Mouse (Mus musculus) forebrain, embryonic 16.5 days (tissue): Measurements from ENCODE around the gene Pip5k1a. TPM values are rescaled to one million over a fixed set of nuclear protein-coding genes. Genes with fewer than 3 reads are reported as not detected.
A peak's percentile ranks its signal among the peaks of the same experiment; 100 is the strongest.

Experiments used
- ATAC-seq: fragments of 200-750 bp; cut with Nextera tagmentation; 2 replicates; pipeline ENCODE4 v1.8.0; 2017; ENCODE audit warnings: mild to moderate bottlenecking, moderate library complexity
- H3K27ac ChIP-seq: fragments of 300-500 bp; sonication (generic); 2 replicates; pipeline ENCODE4 v1.5.1; 2014; ENCODE audit warnings: low read length, control low read depth
- H3K27me3 ChIP-seq: fragments of 300-500 bp; sonication (generic); replicated peaks from 2 replicates; pipeline ENCODE4 v1.6.1; 2014; ENCODE audit warnings: low read length; ENCODE audit not compliant: control insufficient read depth, insufficient read depth
- H3K36me3 ChIP-seq: fragments of 300-500 bp; sonication (generic); 2 replicates; pipeline ENCODE4 v1.6.1; 2014; ENCODE audit not compliant: control insufficient read depth, insufficient read depth
- H3K4me1 ChIP-seq: fragments of 300-500 bp; sonication (generic); replicated peaks from 2 replicates; pipeline ENCODE4 v1.6.1; 2014; ENCODE audit warnings: low read length; ENCODE audit not compliant: control insufficient read depth, insufficient read depth
- H3K4me2 ChIP-seq: fragments of 300-500 bp; sonication (generic); 2 replicates; pipeline ENCODE4 v1.6.1; 2014; ENCODE audit warnings: mild to moderate bottlenecking, low read length, control low read depth
- H3K4me3 ChIP-seq: fragments of 300-500 bp; sonication (generic); replicated peaks from 2 replicates; pipeline ENCODE4 v1.5.1; 2014; ENCODE audit warnings: mild to moderate bottlenecking, low read length, control low read depth
- H3K9ac ChIP-seq: fragments of 300-500 bp; sonication (generic); replicated peaks from 2 replicates; pipeline ENCODE4 v1.6.1; 2014; ENCODE audit warnings: low read depth, low read length, control low read depth
- H3K9me3 ChIP-seq: fragments of 300-500 bp; sonication (generic); 2 replicates; pipeline ENCODE4 v1.6.1; 2016; ENCODE audit warnings: low read length; ENCODE audit not compliant: control insufficient read depth
- WGBS: fragments of 180-500 bp; shearing (Covaris S2); extraction: QIAGEN DNeasy Blood & Tissue Kit; methylation state at CpG from one replicate; pipeline ENCODE4 v1.1.7; 2014; 5-methylcytosine and 5-hydroxymethylcytosine counted together
- polyA plus RNA-seq: library from polyadenylated mRNA; unstranded; fragments of >200 nt; fragmentation: Nextera tagmentation; extraction: Ambion mirVana; gene quantifications from 2 replicates; pipeline ENCODE4 v1.2.1, GENCODE M21; 2015

The Pip5k1a gene
- polyA plus RNA-seq, 1 experiment from 2014 or later, result 21.7 TPM

GRCm38 (mm10) chr3:95105121-95105520, 1.6 kb downstream of the Pip5k1a start:
- H3K4me1 ChIP-seq, result peaks cover 10% of the 10 kb centered on the region
- no peaks in the 10 kb centered on the region for H3K9me3 ChIP-seq
- H3K27ac ChIP-seq, result no peak overlapping the region
- no peaks in the 10 kb centered on the region for H3K27me3 ChIP-seq
- H3K36me3 ChIP-seq, result peaks cover 2% of the 10 kb centered on the region; the same call in 1 of the 2 replicates
- peak overlapping the region; percentile 94 for H3K4me2 ChIP-seq
- ATAC-seq, result no peak
- peak overlapping the region; percentile 90 for H3K4me3 ChIP-seq
- 68% methylated on average over 4 of the region's 4 CpGs for WGBS
- peak overlapping the region; percentile 91 for H3K9ac ChIP-seq

- no peak overlapping the region for H3K9ac ChIP-seq
- no peak overlapping the region for H3K27ac ChIP-seq
- ATAC-seq, result no peak
- H3K4me1 ChIP-seq, result peaks cover 10% of the 10 kb centered on the region
- H3K9me3 ChIP-seq, result no peaks in the 10 kb centered on the region
- H3K4me2 ChIP-seq, result no peak overlapping the region
- 4% methylated on average over 2 of the region's 2 CpGs for WGBS
- peaks cover 6% of the 10 kb centered on the region; the same call in 1 of the 2 replicates for H3K36me3 ChIP-seq
- no peaks in the 10 kb centered on the region for H3K27me3 ChIP-seq
- H3K4me3 ChIP-seq, result no peak overlapping the region
Measured at GRCm38 (mm10) chr3:95100854-95101253, 5.9 kb downstream of the Pip5k1a start.

GRCm38 (mm10) chr3:95088071-95088470, 18.7 kb downstream of the Pip5k1a start:
- no peaks in the 10 kb centered on the region for H3K4me1 ChIP-seq
- H3K9ac ChIP-seq, result no peak overlapping the region
- no peak overlapping the region for H3K4me3 ChIP-seq
- no peak overlapping the region for H3K27ac ChIP-seq
- H3K36me3 ChIP-seq, result no peaks in the 10 kb centered on the region
- no peaks in the 10 kb centered on the region for H3K27me3 ChIP-seq
- no peak for ATAC-seq
- no peaks in the 10 kb centered on the region for H3K9me3 ChIP-seq
- H3K4me2 ChIP-seq, result no peak overlapping the region
- 85% methylated on average over 1 of the region's 1 CpGs for WGBS

- H3K4me3 ChIP-seq, result no peak overlapping the region
- no peak overlapping the region for H3K4me2 ChIP-seq
- H3K9ac ChIP-seq, result no peak overlapping the region
- H3K36me3 ChIP-seq, result peaks cover 39% of the 10 kb centered on the region
- H3K9me3 ChIP-seq, result no peaks in the 10 kb centered on the region
- no peak overlapping the region for H3K27ac ChIP-seq
- WGBS, result 98% methylated on average over 2 of the region's 2 CpGs
- ATAC-seq, result no peak
- H3K4me1 ChIP-seq, result no peaks in the 10 kb centered on the region
- H3K27me3 ChIP-seq, result no peaks in the 10 kb centered on the region
Measured at GRCm38 (mm10) chr3:95071606-95072005, 35.1 kb downstream of the Pip5k1a start.

GRCm38 (mm10) chr3:95066570-95066969, 40.2 kb downstream of the Pip5k1a start:
- Histone ChIP-seq H3K4me2 (no peak overlapping the region), H3K27ac (no peak overlapping the region), H3K36me3 (peaks cover 52% of the 10 kb centered on the region), H3K4me3 (no peak overlapping the region), H3K9me3 (no peaks in the 10 kb centered on the region), H3K27me3 (no peaks in the 10 kb centered on the region), H3K9ac (no peak overlapping the region), H3K4me1 (no peaks in the 10 kb centered on the region)
- 91% methylated on average over 11 of the region's 11 CpGs for WGBS
- ATAC-seq, result no peak

- Histone ChIP-seq H3K4me3 (no peak overlapping the region), H3K4me2 (no peak overlapping the region), H3K27me3 (no peaks in the 10 kb centered on the region), H3K9ac (no peak overlapping the region), H3K4me1 (no peaks in the 10 kb centered on the region), H3K36me3 (peaks cover 49% of the 10 kb centered on the region), H3K27ac (no peak overlapping the region), H3K9me3 (no peaks in the 10 kb centered on the region)
- ATAC-seq, result no peak
- WGBS, result 93% methylated on average over 6 of the region's 6 CpGs
Measured at GRCm38 (mm10) chr3:95066095-95066494, 40.6 kb downstream of the Pip5k1a start.

- H3K27me3 ChIP-seq, result no peaks in the 10 kb centered on the region
- H3K4me2 ChIP-seq, result no peak overlapping the region
- no peaks in the 10 kb centered on the region for H3K4me1 ChIP-seq
- no peak overlapping the region for H3K9ac ChIP-seq
- H3K4me3 ChIP-seq, result no peak overlapping the region
- ATAC-seq, result no peak
- no peaks in the 10 kb centered on the region for H3K9me3 ChIP-seq
- peaks cover 51% of the 10 kb centered on the region for H3K36me3 ChIP-seq
- H3K27ac ChIP-seq, result no peak overlapping the region
- 81% methylated on average over 1 of the region's 1 CpGs for WGBS
Measured at GRCm38 (mm10) chr3:95065553-95065952, 41.2 kb downstream of the Pip5k1a start.

- no peak for ATAC-seq
- Histone ChIP-seq H3K4me1 (no peaks in the 10 kb centered on the region), H3K4me2 (no peak overlapping the region), H3K36me3 (peaks cover 48% of the 10 kb centered on the region), H3K9ac (no peak overlapping the region), H3K4me3 (no peak overlapping the region), H3K27ac (no peak overlapping the region), H3K27me3 (no peaks in the 10 kb centered on the region), H3K9me3 (no peaks in the 10 kb centered on the region)
- WGBS, result 94% methylated on average over 4 of the region's 4 CpGs
Measured at GRCm38 (mm10) chr3:95063741-95064140, 43.0 kb downstream of the Pip5k1a start.

- Histone ChIP-seq H3K4me2 (no peak overlapping the region), H3K36me3 (peaks cover 17% of the 10 kb centered on the region; the same call in 1 of the 2 replicates), H3K27ac (no peak overlapping the region), H3K4me3 (no peak overlapping the region), H3K27me3 (no peaks in the 10 kb centered on the region), H3K4me1 (no peaks in the 10 kb centered on the region), H3K9ac (no peak overlapping the region), H3K9me3 (no peaks in the 10 kb centered on the region)
- ATAC-seq, result no peak
- 82% methylated on average over 8 of the region's 8 CpGs for WGBS
Measured at GRCm38 (mm10) chr3:95058078-95058477, 48.7 kb downstream of the Pip5k1a start.

GRCm38 (mm10) chr3:95056275-95056674, 50.5 kb downstream of the Pip5k1a start:
- Histone ChIP-seq H3K9ac (no peak overlapping the region), H3K36me3 (peaks cover 13% of the 10 kb centered on the region; the same call in 1 of the 2 replicates), H3K9me3 (no peaks in the 10 kb centered on the region), H3K27me3 (no peaks in the 10 kb centered on the region), H3K4me2 (no peak overlapping the region), H3K27ac (no peak overlapping the region), H3K4me3 (no peak overlapping the region), H3K4me1 (no peaks in the 10 kb centered on the region)
- ATAC-seq, result no peak
- WGBS, result 93% methylated on average over 7 of the region's 7 CpGs
